Mouse (Mus musculus): ENCODE data around the gene Cds1.

- TF ChIP-seq CTCF (IDR thresholded peaks at IDR 0.05; ENCODE audit: borderline replicate concordance, extremely low read depth, insufficient read depth, insufficient read length) (no peak), POLR2A (IDR thresholded peaks at IDR 0.05; ENCODE audit: borderline replicate concordance, extremely low read depth, insufficient read depth, insufficient read length, poor library complexity, severe bottlenecking) (no peak)
Observed at GRCm38 (mm10) chr5:101866722-101867121, 101.8 kb downstream of the Cds1 start.
